Mouse (Mus musculus): ENCODE measurements around the gene Smyd4. TPM values are rescaled to one million over a fixed set of nuclear protein-coding genes. Genes with fewer than 3 reads are reported as not detected.

Smyd4 gene
- polyA plus RNA-seq, 1 experiment from 2014 or later: 10.7 TPM

GRCm38 (mm10) chr11:75340076-75340475 is 8.2 kb upstream of the Smyd4 start:
- H3K36me3 ChIP-seq (ENCODE audit: control insufficient read depth, insufficient read depth, low read length): peaks cover 40% of the 10 kb centered on the region
- H3K27me3 ChIP-seq (replicated peaks; ENCODE audit: control insufficient read depth, insufficient read depth, low read length): no peaks in the 10 kb centered on the region
- H3K4me1 ChIP-seq (ENCODE audit: control insufficient read depth, insufficient read depth, low read length): no peaks in the 10 kb centered on the region
- no peak overlapping the region for H3K4me3 ChIP-seq (ENCODE audit: low read depth, low read length)
- ATAC-seq (no peak), DNase-seq (ENCODE audit: low spot score) (no peak)
- WGBS: 92% methylated on average over 14 of the region's 14 CpGs
- H3K9me3 ChIP-seq (replicated peaks; ENCODE audit: control insufficient read depth, low read length): no peaks in the 10 kb centered on the region
- no peak overlapping the region for H3K27ac ChIP-seq (ENCODE audit: low read depth, low read length)
- H3K9ac ChIP-seq (ENCODE audit: low read length): no peak overlapping the region
- no peak overlapping the region for H3K4me2 ChIP-seq (ENCODE audit: low read length)

- DNase-seq (ENCODE audit: low spot score) (no peak), ATAC-seq (no peak)
- Histone ChIP-seq H3K4me3 (ENCODE audit: low read depth, low read length) (no peak overlapping the region), H3K27me3 (replicated peaks; ENCODE audit: control insufficient read depth, insufficient read depth, low read length) (no peaks in the 10 kb centered on the region), H3K36me3 (ENCODE audit: control insufficient read depth, insufficient read depth, low read length) (peaks cover 38% of the 10 kb centered on the region), H3K4me2 (ENCODE audit: low read length) (no peak overlapping the region), H3K27ac (ENCODE audit: low read depth, low read length) (no peak overlapping the region), H3K9ac (ENCODE audit: low read length) (no peak overlapping the region), H3K9me3 (replicated peaks; ENCODE audit: control insufficient read depth, low read length) (no peaks in the 10 kb centered on the region), H3K4me1 (ENCODE audit: control insufficient read depth, insufficient read depth, low read length) (no peaks in the 10 kb centered on the region)
- 64% methylated on average over 12 of the region's 12 CpGs for WGBS
Measured at GRCm38 (mm10) chr11:75340698-75341345, 7.4 kb upstream of the Smyd4 start.

- H3K9me3 ChIP-seq (replicated peaks; ENCODE audit: control insufficient read depth, low read length): no peaks in the 10 kb centered on the region
- no peak overlapping the region for H3K4me3 ChIP-seq (ENCODE audit: low read depth, low read length)
- no peak overlapping the region for H3K9ac ChIP-seq (ENCODE audit: low read length)
- ATAC-seq (no peak), DNase-seq (ENCODE audit: low spot score) (no peak)
- H3K4me1 ChIP-seq (ENCODE audit: control insufficient read depth, insufficient read depth, low read length): peaks cover 3% of the 10 kb centered on the region; the same call in 1 of the 2 replicates
- WGBS: 95% methylated on average over 2 of the region's 2 CpGs
- no peaks in the 10 kb centered on the region for H3K27me3 ChIP-seq (replicated peaks; ENCODE audit: control insufficient read depth, insufficient read depth, low read length)
- no peak overlapping the region for H3K4me2 ChIP-seq (ENCODE audit: low read length)
- peaks cover 26% of the 10 kb centered on the region for H3K36me3 ChIP-seq (ENCODE audit: control insufficient read depth, insufficient read depth, low read length)
- H3K27ac ChIP-seq (ENCODE audit: low read depth, low read length): no peak overlapping the region
Measured at GRCm38 (mm10) chr11:75343096-75343495, 5.1 kb upstream of the Smyd4 start.

DNA sequence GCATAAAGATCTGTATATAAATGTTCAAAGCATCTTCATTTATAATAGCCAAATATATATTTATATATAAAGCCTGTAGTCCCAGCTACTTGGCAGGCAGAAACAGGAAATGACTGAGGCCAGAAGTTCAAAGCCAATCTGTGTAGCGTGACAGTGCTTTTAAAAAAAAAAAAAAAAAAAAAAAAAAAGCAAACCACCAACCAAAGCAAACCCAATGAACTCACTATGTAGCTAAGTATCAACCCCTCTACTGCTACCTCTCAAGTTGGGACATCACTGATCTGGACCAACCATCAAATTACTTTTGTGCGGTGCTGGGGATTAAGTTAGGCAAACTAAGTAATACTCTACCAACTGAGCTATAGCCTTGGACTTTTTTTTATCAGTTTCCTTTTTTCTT is 4.1 kb upstream of the Smyd4 start:
- no peak overlapping the region for H3K27ac ChIP-seq (ENCODE audit: low read depth, low read length)
- H3K27me3 ChIP-seq (replicated peaks; ENCODE audit: control insufficient read depth, insufficient read depth, low read length): no peaks in the 10 kb centered on the region
- no peaks in the 10 kb centered on the region for H3K9me3 ChIP-seq (replicated peaks; ENCODE audit: control insufficient read depth, low read length)
- H3K4me1 ChIP-seq (ENCODE audit: control insufficient read depth, insufficient read depth, low read length): peaks cover 7% of the 10 kb centered on the region
- peaks cover 21% of the 10 kb centered on the region for H3K36me3 ChIP-seq (ENCODE audit: control insufficient read depth, insufficient read depth, low read length)
- WGBS: 89% methylated on average over 2 of the region's 2 CpGs
- no peak for ATAC-seq
- no peak overlapping the region for H3K4me3 ChIP-seq (ENCODE audit: low read depth, low read length)
- H3K4me2 ChIP-seq (ENCODE audit: low read length): no peak overlapping the region
- H3K9ac ChIP-seq (ENCODE audit: low read length): no peak overlapping the region
- DNase-seq (ENCODE audit: low spot score): no peak

DNA sequence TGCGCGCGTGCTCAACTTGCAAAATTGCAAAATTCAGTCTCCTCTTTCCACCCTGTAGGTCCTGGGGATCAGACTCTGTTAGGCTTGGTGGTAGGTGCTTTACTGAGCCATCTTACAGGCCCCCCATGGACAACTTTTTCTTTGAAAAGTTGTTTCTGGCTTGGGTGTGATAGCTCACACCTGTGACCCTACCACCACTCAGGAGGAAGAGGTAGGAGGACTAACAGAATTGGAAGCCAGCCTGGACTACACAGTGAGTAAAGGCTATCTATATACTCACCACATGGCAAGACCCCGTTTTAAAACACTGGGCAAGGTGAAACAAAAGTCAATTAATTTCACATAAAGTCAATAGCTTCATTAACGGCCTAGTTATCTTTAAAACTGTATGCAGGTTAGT is 3.5 kb upstream of the Smyd4 start:
- H3K9me3 ChIP-seq (replicated peaks; ENCODE audit: control insufficient read depth, low read length): no peaks in the 10 kb centered on the region
- no peak overlapping the region for H3K4me3 ChIP-seq (ENCODE audit: low read depth, low read length)
- H3K4me2 ChIP-seq (ENCODE audit: low read length): no peak overlapping the region
- WGBS: 96% methylated on average over 5 of the region's 5 CpGs
- peaks cover 17% of the 10 kb centered on the region for H3K36me3 ChIP-seq (ENCODE audit: control insufficient read depth, insufficient read depth, low read length)
- no peak overlapping the region for H3K9ac ChIP-seq (ENCODE audit: low read length)
- H3K27ac ChIP-seq (ENCODE audit: low read depth, low read length): no peak overlapping the region
- H3K27me3 ChIP-seq (replicated peaks; ENCODE audit: control insufficient read depth, insufficient read depth, low read length): no peaks in the 10 kb centered on the region
- no peak for DNase-seq (ENCODE audit: low spot score)
- H3K4me1 ChIP-seq (ENCODE audit: control insufficient read depth, insufficient read depth, low read length): peaks cover 7% of the 10 kb centered on the region
- no peak for ATAC-seq

- DNase-seq (ENCODE audit: low spot score) (peak; percentile 54), ATAC-seq (no peak)
- Histone ChIP-seq H3K4me1 (ENCODE audit: control insufficient read depth, insufficient read depth, low read length) (peaks cover 7% of the 10 kb centered on the region), H3K4me3 (ENCODE audit: low read depth, low read length) (0 out of 2 replicates have a peak overlapping the region, but pooled peaks have one; percentile 7), H3K27ac (ENCODE audit: low read depth, low read length) (peak overlapping the region; percentile 1; the same call in 1 of the 2 replicates), H3K27me3 (replicated peaks; ENCODE audit: control insufficient read depth, insufficient read depth, low read length) (no peaks in the 10 kb centered on the region), H3K4me2 (ENCODE audit: low read length) (peak overlapping the region; percentile 88), H3K9me3 (replicated peaks; ENCODE audit: control insufficient read depth, low read length) (no peaks in the 10 kb centered on the region), H3K36me3 (ENCODE audit: control insufficient read depth, insufficient read depth, low read length) (no peaks in the 10 kb centered on the region), H3K9ac (ENCODE audit: low read length) (no peak overlapping the region)
- WGBS: 41% methylated on average over 3 of the region's 4 CpGs
Measured at GRCm38 (mm10) chr11:75346556-75347187, 1.6 kb upstream of the Smyd4 start.

DNA sequence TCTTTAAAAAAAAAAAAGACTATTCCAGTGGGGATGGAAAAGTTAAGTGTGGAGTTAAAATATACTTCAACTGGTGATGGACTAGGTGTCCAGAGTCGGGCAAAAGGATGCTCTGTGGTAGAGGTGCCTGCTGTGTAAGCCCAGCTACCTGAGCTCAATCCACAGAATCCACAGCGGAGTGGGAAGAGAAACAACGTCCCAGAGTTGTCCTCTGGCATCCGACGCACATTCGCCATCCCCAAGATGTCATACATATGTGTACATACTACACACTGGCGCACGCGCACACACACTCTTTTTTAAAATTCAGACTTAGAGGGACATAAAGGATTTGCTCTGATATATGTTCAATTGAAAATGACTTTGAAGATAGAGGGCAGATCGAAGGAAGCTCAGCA is 1.0 kb upstream of the Smyd4 start:
- Histone ChIP-seq H3K4me3 (ENCODE audit: low read depth, low read length) (peak overlapping the region; percentile 63), H3K9me3 (replicated peaks; ENCODE audit: control insufficient read depth, low read length) (no peaks in the 10 kb centered on the region), H3K9ac (ENCODE audit: low read length) (peak overlapping the region; percentile 80), H3K36me3 (ENCODE audit: control insufficient read depth, insufficient read depth, low read length) (no peaks in the 10 kb centered on the region), H3K27me3 (replicated peaks; ENCODE audit: control insufficient read depth, insufficient read depth, low read length) (no peaks in the 10 kb centered on the region), H3K4me2 (ENCODE audit: low read length) (peak overlapping the region; percentile 88), H3K27ac (ENCODE audit: low read depth, low read length) (no peak overlapping the region), H3K4me1 (ENCODE audit: control insufficient read depth, insufficient read depth, low read length) (peaks cover 7% of the 10 kb centered on the region)
- no peak for ATAC-seq
- DNase-seq (ENCODE audit: low spot score): no peak
- 43% methylated on average over 10 of the region's 10 CpGs for WGBS

GRCm38 (mm10) chr11:75347596-75347995 is 637 bp upstream of the Smyd4 start:
- Histone ChIP-seq H3K4me2 (ENCODE audit: low read length) (peak overlapping the region; percentile 88), H3K9ac (ENCODE audit: low read length) (peak overlapping the region; percentile 80), H3K27me3 (replicated peaks; ENCODE audit: control insufficient read depth, insufficient read depth, low read length) (no peaks in the 10 kb centered on the region), H3K27ac (ENCODE audit: low read depth, low read length) (no peak overlapping the region), H3K9me3 (replicated peaks; ENCODE audit: control insufficient read depth, low read length) (no peaks in the 10 kb centered on the region), H3K36me3 (ENCODE audit: control insufficient read depth, insufficient read depth, low read length) (no peaks in the 10 kb centered on the region), H3K4me3 (ENCODE audit: low read depth, low read length) (peak overlapping the region; percentile 63), H3K4me1 (ENCODE audit: control insufficient read depth, insufficient read depth, low read length) (peaks cover 7% of the 10 kb centered on the region)
- ATAC-seq (no peak), DNase-seq (ENCODE audit: low spot score) (no peak)
- WGBS: under 1% methylated on average over 10 of the region's 10 CpGs

- no peaks in the 10 kb centered on the region for H3K27me3 ChIP-seq (replicated peaks; ENCODE audit: control insufficient read depth, insufficient read depth, low read length)
Measured at GRCm38 (mm10) chr11:75348890-75349261, 643 bp downstream of the Smyd4 start.

More at GRCm38 (mm10) chr11:75348890-75349261, 643 bp downstream of the Smyd4 start:
- Histone ChIP-seq H3K36me3 (ENCODE audit: control insufficient read depth, insufficient read depth, low read length) (no peaks in the 10 kb centered on the region), H3K9ac (ENCODE audit: low read length) (peak overlapping the region; percentile 80), H3K4me3 (ENCODE audit: low read depth, low read length) (peak overlapping the region; percentile 63), H3K27ac (ENCODE audit: low read depth, low read length) (no peak overlapping the region), H3K4me2 (ENCODE audit: low read length) (peak overlapping the region; percentile 88), H3K4me1 (ENCODE audit: control insufficient read depth, insufficient read depth, low read length) (peaks cover 7% of the 10 kb centered on the region), H3K9me3 (replicated peaks; ENCODE audit: control insufficient read depth, low read length) (no peaks in the 10 kb centered on the region)
- no peak for ATAC-seq
- DNase-seq (ENCODE audit: low spot score): no peak
- WGBS: 47% methylated on average over 10 of the region's 10 CpGs
